Mouse (Mus musculus) mouse trophoblast stem cell (cell line): Measurements from ENCODE around the gene Map3k3.
"Not testable (repeated sequence)": the region's sequence is repeated elsewhere in the genome, so short reads cannot be mapped to it uniquely, and the experiment has no call there.

ENCODE experiments used
- in situ Hi-C, 2 experiments: fragments of 300-500 bp; cut with MseI, MboI; formaldehyde crosslinking; loops; 2 replicates in 1 of 2; 3 replicates in 1 of 2; pipeline ENCODE4 v1.15.1; 2025

Gene Map3k3

DNA sequence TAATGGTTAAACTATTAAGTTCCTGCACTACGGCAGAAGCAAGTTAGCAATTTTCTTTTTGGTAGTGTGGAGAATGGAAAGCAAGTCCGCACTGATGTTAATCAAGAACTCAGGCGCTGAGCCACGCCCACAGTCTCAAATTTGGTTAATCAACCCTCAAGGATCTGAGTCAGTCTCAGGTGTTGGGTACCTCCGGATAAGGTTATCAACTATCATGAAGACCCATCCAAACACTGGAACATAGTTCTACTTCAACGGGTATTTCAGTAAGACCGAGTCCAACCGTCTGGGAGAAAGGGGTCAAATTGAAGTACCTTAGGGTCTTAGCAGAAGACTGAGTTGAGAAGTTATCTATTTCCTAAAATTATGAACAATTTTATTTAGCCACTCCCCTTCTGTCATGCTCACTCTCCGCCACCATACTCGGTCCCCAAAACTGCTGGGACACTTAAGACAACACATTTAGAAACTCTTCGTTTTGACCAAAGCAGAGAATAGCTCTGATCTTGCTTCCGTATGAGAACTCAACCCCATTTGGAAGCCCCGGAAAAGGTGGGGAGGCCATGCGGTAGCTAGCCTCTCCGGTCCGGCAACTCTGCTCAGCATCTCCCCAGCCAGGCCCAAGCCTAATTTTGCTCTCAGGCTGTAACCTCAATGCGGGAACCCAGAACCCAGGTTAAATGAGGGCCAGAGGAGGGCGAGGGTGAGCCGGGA lies 108.4 kb downstream of the Map3k3 start:
- in situ Hi-C loops: no loop called here

DNA sequence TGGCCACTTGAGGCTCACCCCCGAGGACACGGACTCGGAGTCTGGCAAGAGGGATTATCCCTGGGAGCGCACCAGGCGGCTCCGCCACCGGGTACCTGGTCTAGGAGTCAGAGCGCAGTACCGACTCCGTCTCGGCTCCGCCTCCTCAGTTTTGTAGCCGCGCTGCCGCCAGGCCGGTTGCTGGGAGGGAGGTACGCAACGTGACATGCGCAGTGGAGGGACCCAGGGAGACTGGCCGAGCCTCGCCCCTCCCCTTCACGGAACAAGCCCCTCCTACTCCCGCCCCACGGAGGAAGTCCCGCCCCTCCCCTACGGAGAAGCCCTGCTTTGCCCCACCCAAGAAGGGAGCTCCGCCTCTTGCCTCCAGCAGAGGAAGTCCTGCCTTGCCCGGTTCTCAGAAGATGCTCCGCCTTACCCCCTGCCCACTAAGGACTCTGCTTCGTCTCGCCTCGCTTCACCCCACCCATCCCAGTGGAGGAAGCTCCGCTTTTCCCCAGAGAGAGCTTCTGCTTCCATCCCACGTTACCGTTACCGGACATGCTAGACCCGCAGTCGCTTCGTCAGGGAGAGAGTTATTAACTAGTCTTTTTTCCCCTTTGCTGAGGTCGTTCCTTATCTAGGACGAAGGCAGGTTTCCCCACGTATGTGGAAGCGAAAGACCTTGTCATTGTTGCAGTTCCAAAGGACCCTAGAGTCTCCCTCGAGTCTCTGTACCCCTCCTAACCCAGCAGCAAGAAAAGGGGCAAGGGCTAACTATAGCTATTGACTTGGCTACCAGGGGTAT lies 109.2 kb downstream of the Map3k3 start:
- in situ Hi-C loops: no loop called here

- in situ Hi-C loops: no loop called here
These were observed 109.7 kb downstream of the Map3k3 start for GRCm38 (mm10) chr11:106194155-106194541.

GRCm38 (mm10) chr11:106194891-106195290 lies 110.5 kb downstream of the Map3k3 start:
- in situ Hi-C loops: no loop called here

DNA sequence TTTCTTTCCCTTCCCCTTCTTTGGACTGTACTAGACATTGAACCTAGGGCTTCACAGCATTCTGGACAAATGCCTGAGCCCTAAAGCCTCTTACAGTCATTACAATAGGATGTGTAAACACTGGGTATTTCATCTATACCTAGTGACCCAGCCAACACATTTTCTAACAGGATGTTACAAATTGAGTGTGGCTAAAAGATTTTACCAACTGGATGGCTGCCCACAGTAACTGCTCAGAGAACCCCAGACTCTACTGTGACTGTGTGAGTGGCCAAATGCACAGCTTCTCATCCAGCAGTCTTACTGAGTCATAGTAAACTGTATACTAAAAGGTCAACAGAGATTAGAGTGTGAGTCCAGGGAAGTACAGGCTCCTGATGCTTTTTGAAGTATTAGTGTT lies 110.9 kb downstream of the Map3k3 start:
- in situ Hi-C loops: no loop called here

DNA sequence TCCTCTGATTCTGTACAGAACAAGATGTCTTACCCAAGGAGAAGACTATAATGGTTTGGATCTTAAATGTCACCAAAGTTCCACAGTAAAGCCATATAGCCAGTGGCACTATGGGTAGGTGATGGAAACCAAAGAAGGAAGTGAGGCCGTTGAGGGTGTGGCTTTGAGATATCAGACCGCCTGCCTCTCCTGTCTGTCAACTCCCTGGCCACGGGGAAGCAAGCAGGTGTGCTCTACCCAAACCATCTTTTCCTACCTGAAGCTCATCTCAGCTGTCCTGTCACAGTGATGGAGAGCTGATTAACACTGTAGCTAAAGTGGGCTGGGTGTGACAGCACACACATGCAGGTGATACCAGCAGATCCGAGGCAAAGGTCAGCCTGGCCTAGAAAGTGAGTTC lies 113.9 kb downstream of the Map3k3 start:
- in situ Hi-C loops: no loop called here

- in situ Hi-C loops: not testable (repeated sequence)
These were observed 115.6 kb downstream of the Map3k3 start for GRCm38 (mm10) chr11:106199997-106200396.

- in situ Hi-C loops: no loop called here
These were observed 116.3 kb downstream of the Map3k3 start for GRCm38 (mm10) chr11:106200756-106201155.

GRCm38 (mm10) chr11:106201337-106202122 lies 117.1 kb downstream of the Map3k3 start:
- in situ Hi-C loops: no loop called here

GRCm38 (mm10) chr11:106202123-106202465 lies 117.7 kb downstream of the Map3k3 start, which contains the start of gene Strada:
Gene Strada, minus strand, starts transcription at chr11:106202168.
- in situ Hi-C loops: no loop called here
